Mouse (Mus musculus): Measurements from ENCODE around the gene Nek6. TPM values are rescaled to one million over a fixed set of nuclear protein-coding genes. Genes with fewer than 3 reads are reported as not detected.

Gene Nek6
- total RNA-seq, 2 experiments from 2014 or later, result 6.8 to 7.5 TPM

GRCm38 (mm10) chr2:38536331-38536731 lies 24.9 kb downstream of the Nek6 start:
- peak; percentile 35 for DNase-seq

- DNase-seq, result no peak
Observed at GRCm38 (mm10) chr2:38539677-38540076, 28.2 kb downstream of the Nek6 start.

GRCm38 (mm10) chr2:38540666-38541065 lies 29.2 kb downstream of the Nek6 start:
- no peak for DNase-seq

GRCm38 (mm10) chr2:38541101-38541500 lies 29.7 kb downstream of the Nek6 start:
- no peak for DNase-seq

- no peak for DNase-seq
Observed at GRCm38 (mm10) chr2:38541570-38541969, 30.1 kb downstream of the Nek6 start.

- DNase-seq, result no peak
Observed at GRCm38 (mm10) chr2:38542366-38542765, 30.9 kb downstream of the Nek6 start.

GRCm38 (mm10) chr2:38543158-38543557 lies 31.7 kb downstream of the Nek6 start:
- DNase-seq, result no peak

GRCm38 (mm10) chr2:38544341-38544740 lies 32.9 kb downstream of the Nek6 start:
- no peak for DNase-seq

- no peak for DNase-seq
Observed at GRCm38 (mm10) chr2:38544982-38545381, 33.5 kb downstream of the Nek6 start.

- no peak for DNase-seq
Observed at GRCm38 (mm10) chr2:38545706-38546105, 34.3 kb downstream of the Nek6 start.

- DNase-seq, result peak; percentile 66
Observed at GRCm38 (mm10) chr2:38546222-38546621, 34.8 kb downstream of the Nek6 start.

- no peak for DNase-seq
Observed at GRCm38 (mm10) chr2:38546748-38547147, 35.3 kb downstream of the Nek6 start.

- no peak for DNase-seq
Observed at GRCm38 (mm10) chr2:38547793-38548517, 36.5 kb downstream of the Nek6 start.

- no peak for DNase-seq
Observed at GRCm38 (mm10) chr2:38552004-38552443, 40.6 kb downstream of the Nek6 start.

- DNase-seq, result no peak
Observed at GRCm38 (mm10) chr2:38554226-38554995, 43.0 kb downstream of the Nek6 start.

GRCm38 (mm10) chr2:38555659-38556058 lies 44.2 kb downstream of the Nek6 start:
- no peak for DNase-seq

GRCm38 (mm10) chr2:38556721-38557120 lies 45.3 kb downstream of the Nek6 start:
- DNase-seq, result no peak

- DNase-seq, result no peak
Observed at GRCm38 (mm10) chr2:38560296-38561227, 49.1 kb downstream of the Nek6 start.

- no peak for DNase-seq
Observed at GRCm38 (mm10) chr2:38562596-38562995, 51.2 kb downstream of the Nek6 start.

- DNase-seq, result peak; percentile 76
Observed at GRCm38 (mm10) chr2:38571971-38572601, 60.6 kb downstream of the Nek6 start.

- no peak for DNase-seq
Observed at GRCm38 (mm10) chr2:38574697-38575096, 63.3 kb downstream of the Nek6 start.

All from gastrocnemius, postnatal 25 days (tissue).